Mouse (Mus musculus) stomach, postnatal 0 days (tissue): ENCODE results near the gene Rfx3. TPM values are rescaled to one million over a fixed set of nuclear protein-coding genes. Genes with fewer than 3 reads are reported as not detected.

Experiments
- ATAC-seq: fragments of 200-750 bp; cut with Nextera tagmentation; 2 replicates; pipeline ENCODE4 v1.8.0; 2017; ENCODE audit not compliant: low FRiP score, low TSS enrichment
- DNase-seq: peaks from one replicate; pipeline ENCODE4 v3.0.0-alpha.2; 2016; ENCODE audit warnings: low spot score
- H3K27ac ChIP-seq: fragments of 300-500 bp; sonication (generic); replicated peaks from 2 replicates; pipeline ENCODE4 v1.5.1; 2014; ENCODE audit warnings: mild to moderate bottlenecking, control low read depth
- H3K27me3 ChIP-seq: fragments of 300-500 bp; sonication (generic); 2 replicates; pipeline ENCODE4 v1.6.1; 2014; ENCODE audit warnings: low read length; ENCODE audit not compliant: control insufficient read depth, insufficient read depth
- H3K36me3 ChIP-seq: fragments of 300-500 bp; sonication (generic); 2 replicates; pipeline ENCODE4 v1.6.1; 2014; ENCODE audit warnings: low read length, mixed read lengths; ENCODE audit not compliant: control insufficient read depth, insufficient read depth
- H3K4me1 ChIP-seq: fragments of 300-500 bp; sonication (generic); replicated peaks from 2 replicates; pipeline ENCODE4 v1.6.1; 2014; ENCODE audit warnings: antibody characterized with exemption; ENCODE audit not compliant: control insufficient read depth, insufficient read depth
- H3K4me2 ChIP-seq: fragments of 300-500 bp; sonication (generic); replicated peaks from 2 replicates; pipeline ENCODE4 v1.6.1; 2014; ENCODE audit warnings: low read depth, mild to moderate bottlenecking, control low read depth, moderate library complexity
- H3K4me3 ChIP-seq: fragments of 300-500 bp; sonication (generic); 2 replicates; pipeline ENCODE4 v1.5.1; 2014; ENCODE audit warnings: low read depth, low read length, control low read depth
- H3K9ac ChIP-seq: fragments of 300-500 bp; sonication (generic); 2 replicates; pipeline ENCODE4 v1.6.1; 2014; ENCODE audit warnings: mild to moderate bottlenecking, low read length, control low read depth, mixed read lengths
- H3K9me3 ChIP-seq: fragments of 300-500 bp; sonication (generic); 2 replicates; pipeline ENCODE4 v1.6.1; 2016; ENCODE audit warnings: low read length; ENCODE audit not compliant: control insufficient read depth
- CTCF ChIP-seq: IDR thresholded peaks from 2 replicates; pipeline ENCODE4 v1.5.1; 2016; ENCODE audit warnings: antibody characterized with exemption, low read depth, mild to moderate bottlenecking, moderate library complexity
- EP300 ChIP-seq: optimal IDR thresholded peaks from 2 replicates; pipeline ENCODE3; 2016; ENCODE audit warnings: antibody characterized with exemption
- WGBS: fragments of 180-500 bp; shearing (Covaris S2); extraction: QIAGEN DNeasy Blood & Tissue Kit; methylation state at CpG from one replicate; pipeline ENCODE4 v1.1.7; 2014; 5-methylcytosine and 5-hydroxymethylcytosine counted together
- polyA plus RNA-seq: library from polyadenylated mRNA; unstranded; fragments of >200 nt; fragmentation: Nextera tagmentation; extraction: Ambion mirVana; gene quantifications from 2 replicates; pipeline ENCODE4 v1.2.1, GENCODE M21; 2015

Rfx3 gene
- polyA plus RNA-seq, 1 experiment from 2014 or later = 2.0 TPM

DNA sequence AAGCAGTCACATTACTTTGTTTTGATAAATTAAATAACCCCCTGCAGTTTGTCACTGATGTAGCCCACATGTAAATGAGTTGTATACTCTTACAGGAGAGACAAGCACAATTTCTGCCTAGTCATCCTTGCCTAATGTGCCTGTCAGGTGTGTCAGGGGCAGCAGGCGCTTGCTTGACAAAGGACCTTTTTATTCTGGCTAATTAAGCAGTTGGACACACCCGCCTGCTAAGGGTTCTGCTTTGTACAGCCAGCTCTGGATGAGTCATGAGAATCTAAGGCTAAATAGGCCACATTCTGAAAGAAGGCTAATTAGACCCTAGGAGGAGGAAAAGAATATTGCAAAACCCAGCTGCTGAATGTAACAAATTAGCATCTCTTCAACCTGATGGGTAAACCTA, 106.3 kb downstream of the Rfx3 start:
- TF ChIP-seq EP300 = no peak
- TF ChIP-seq CTCF = no peak
- H3K9ac ChIP-seq = no peak overlapping the region
- no peaks in the 10 kb centered on the region for H3K4me1 ChIP-seq
- H3K4me2 ChIP-seq = no peak overlapping the region
- H3K4me3 ChIP-seq = no peak overlapping the region
- WGBS = 50% methylated on average over 2 of the region's 2 CpGs
- DNase-seq (peak; percentile 42), ATAC-seq (peak; percentile 72; the same call in 1 of the 2 replicates)
- no peaks in the 10 kb centered on the region for H3K27me3 ChIP-seq
- no peaks in the 10 kb centered on the region for H3K9me3 ChIP-seq
- no peaks in the 10 kb centered on the region for H3K36me3 ChIP-seq
- H3K27ac ChIP-seq = no peak overlapping the region

- ATAC-seq = no peak
- Histone ChIP-seq H3K4me1 (no peaks in the 10 kb centered on the region), H3K36me3 (no peaks in the 10 kb centered on the region), H3K9me3 (no peaks in the 10 kb centered on the region), H3K9ac (no peak overlapping the region), H3K4me2 (no peak overlapping the region), H3K27me3 (no peaks in the 10 kb centered on the region), H3K4me3 (no peak overlapping the region), H3K27ac (0 out of 2 replicates have a peak overlapping the region, but pooled peaks have one; percentile 13)
- DNase-seq = no peak
- 60% methylated on average over 4 of the region's 4 CpGs for WGBS
- TF ChIP-seq EP300 = no peak
- no peak for TF ChIP-seq CTCF
Observed at GRCm38 (mm10) chr19:27904209-27904608, 106.8 kb downstream of the Rfx3 start.

DNA sequence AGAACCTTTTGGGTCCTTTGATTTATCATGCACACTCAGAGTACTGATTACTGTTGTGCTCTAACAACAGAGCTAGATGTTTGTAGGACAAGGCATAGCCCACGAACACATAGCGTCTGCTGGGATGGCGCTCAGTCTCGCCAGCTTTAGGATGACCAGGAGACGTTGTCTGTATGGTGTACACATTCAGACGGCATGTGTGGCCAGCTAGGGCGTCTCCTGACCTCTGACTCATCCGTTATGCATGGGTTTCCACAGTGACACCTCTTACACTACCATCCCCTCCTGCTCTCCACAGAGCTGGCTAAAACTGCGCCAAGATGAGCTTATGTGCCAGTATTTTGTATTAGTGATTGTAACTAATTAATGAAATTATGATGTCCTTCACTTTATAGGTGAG, 108.4 kb downstream of the Rfx3 start:
- H3K4me1 ChIP-seq = no peaks in the 10 kb centered on the region
- TF ChIP-seq CTCF (no peak), EP300 (no peak)
- H3K9me3 ChIP-seq = no peaks in the 10 kb centered on the region
- no peak overlapping the region for H3K9ac ChIP-seq
- no peaks in the 10 kb centered on the region for H3K36me3 ChIP-seq
- no peak overlapping the region for H3K27ac ChIP-seq
- H3K27me3 ChIP-seq = no peaks in the 10 kb centered on the region
- ATAC-seq = no peak
- WGBS = 56% methylated on average over 9 of the region's 9 CpGs
- H3K4me3 ChIP-seq = no peak overlapping the region
- DNase-seq = no peak
- no peak overlapping the region for H3K4me2 ChIP-seq

DNA sequence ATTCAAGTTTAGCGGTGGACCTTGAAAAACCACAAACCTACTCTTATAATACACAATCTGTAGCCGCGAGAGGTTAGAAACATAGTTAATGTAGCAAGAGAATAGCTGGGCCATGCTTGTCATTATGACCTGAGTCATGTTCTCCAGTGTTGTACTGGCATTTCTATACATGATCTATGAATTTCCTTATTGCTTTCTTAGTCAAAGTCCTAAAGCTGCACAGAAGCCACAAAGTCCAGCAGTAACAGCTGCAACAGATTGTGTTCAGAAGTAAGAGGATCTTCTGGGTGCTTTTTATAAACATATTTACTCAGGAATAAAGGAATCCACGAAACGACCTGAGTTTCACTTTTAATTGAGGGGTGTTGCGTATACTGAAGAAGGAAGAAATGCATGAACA, 109.3 kb downstream of the Rfx3 start:
- ATAC-seq (no peak), DNase-seq (no peak)
- H3K9ac ChIP-seq = no peak overlapping the region
- H3K4me3 ChIP-seq = no peak overlapping the region
- 74% methylated on average over 6 of the region's 6 CpGs for WGBS
- H3K27me3 ChIP-seq = no peaks in the 10 kb centered on the region
- no peak overlapping the region for H3K27ac ChIP-seq
- no peaks in the 10 kb centered on the region for H3K9me3 ChIP-seq
- no peaks in the 10 kb centered on the region for H3K4me1 ChIP-seq
- no peak for TF ChIP-seq CTCF
- no peak for TF ChIP-seq EP300
- no peak overlapping the region for H3K4me2 ChIP-seq
- no peaks in the 10 kb centered on the region for H3K36me3 ChIP-seq

DNA sequence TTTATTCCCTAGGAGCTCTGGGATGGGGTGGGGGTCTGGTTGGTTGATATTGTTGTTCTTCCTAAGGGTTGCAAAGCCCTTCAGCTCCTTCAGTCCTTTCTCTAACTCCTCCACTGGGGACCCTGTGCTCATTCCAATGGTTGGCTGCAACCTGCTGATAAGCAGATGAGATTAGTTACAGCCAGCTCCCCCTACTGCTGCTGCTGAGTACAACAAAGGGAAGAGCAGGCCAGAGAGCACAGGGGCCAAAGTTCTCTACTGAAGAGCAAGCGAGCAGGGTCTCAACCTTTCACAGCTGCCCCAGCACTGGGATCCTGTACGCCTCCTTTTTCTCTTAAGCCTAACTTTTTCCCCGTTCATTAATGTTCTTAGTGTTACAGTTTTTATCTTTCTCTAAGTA, 126.4 kb downstream of the Rfx3 start:
- no peak overlapping the region for H3K9ac ChIP-seq
- H3K4me3 ChIP-seq = no peak overlapping the region
- no peak overlapping the region for H3K4me2 ChIP-seq
- no peaks in the 10 kb centered on the region for H3K4me1 ChIP-seq
- no peaks in the 10 kb centered on the region for H3K36me3 ChIP-seq
- no peaks in the 10 kb centered on the region for H3K27me3 ChIP-seq
- ATAC-seq = no peak
- TF ChIP-seq CTCF = peak; percentile 17; the same call in 1 of the 2 replicates
- no peak for TF ChIP-seq EP300
- 86% methylated on average over 3 of the region's 3 CpGs for WGBS
- H3K27ac ChIP-seq = no peak overlapping the region
- no peaks in the 10 kb centered on the region for H3K9me3 ChIP-seq
- no peak for DNase-seq

GRCm38 (mm10) chr19:27877429-27877828, 133.5 kb downstream of the Rfx3 start:
- TF ChIP-seq CTCF (no peak), EP300 (no peak)
- H3K27me3 ChIP-seq = no peaks in the 10 kb centered on the region
- no peak overlapping the region for H3K4me2 ChIP-seq
- no peak overlapping the region for H3K9ac ChIP-seq
- DNase-seq (no peak), ATAC-seq (no peak)
- H3K36me3 ChIP-seq = no peaks in the 10 kb centered on the region
- H3K4me1 ChIP-seq = no peaks in the 10 kb centered on the region
- 83% methylated on average over 2 of the region's 2 CpGs for WGBS
- H3K27ac ChIP-seq = no peak overlapping the region
- H3K4me3 ChIP-seq = no peak overlapping the region
- no peaks in the 10 kb centered on the region for H3K9me3 ChIP-seq
